Mouse (Mus musculus) cerebellum, adult 2 months (tissue): ENCODE results near the gene Adgrf1.

ENCODE experiments used
- CTCF ChIP-seq: fragments of 200-500 bp; IDR thresholded peaks from 2 replicates; pipeline ENCODE4 v1.5.1; 2011; ENCODE audit warnings: low read depth, mild to moderate bottlenecking, control low read depth, low read length, moderate library complexity, borderline replicate concordance; ENCODE audit not compliant: insufficient read depth
- POLR2A ChIP-seq: fragments of 200-500 bp; IDR thresholded peaks from 2 replicates; pipeline ENCODE4 v1.6.1; 2011; ENCODE audit warnings: low read length, control low read depth, borderline replicate concordance; ENCODE audit not compliant: insufficient read depth

- TF ChIP-seq CTCF (no peak), POLR2A (no peak)
These were observed 87.9 kb downstream of the Adgrf1 start for GRCm38 (mm10) chr17:43357902-43358539.
